Comparison of ENCODE assay signal across 8 mouse cellular contexts in genomic region chr11:69099915-69100345, GRCm38 (mm10). TPM values are rescaled to one million over a fixed set of nuclear protein-coding genes. Genes with fewer than 3 reads are reported as not detected.
DNase-seq lines count a peak whose midpoint lies in the region; ATAC-seq and TF ChIP-seq lines count a peak whose summit lies in the region.

No protein-coding gene starts in this region.

- ATAC-seq in forebrain, embryonic 16.5 days = peak; percentile 37
- peak; percentile 6 for ATAC-seq in lung, embryonic 16.5 days (ENCODE audit: low read depth)

- H3K4me2 ChIP-seq in forebrain, embryonic 16.5 days (ENCODE audit: low read length) = peak overlapping the region; percentile 78
- peak overlapping the region; percentile 96 for H3K4me2 ChIP-seq in lung, embryonic 16.5 days (ENCODE audit: low read depth, low read length)

- WGBS in forebrain, embryonic 16.5 days = under 1% methylated on average over 23 of the region's 23 CpGs
- WGBS in lung, embryonic 16.5 days = 1% methylated on average over 23 of the region's 23 CpGs
- 1% methylated on average over 23 of the region's 23 CpGs for WGBS in thymus, adult 2 months

- in situ Hi-C loops in ES-E14 (cut with MboI; ENCODE audit: low sequenced_read_pairs in 2 of 2, unreplicated experiment in 2 of 2) = no loop called here

- peak; percentile 55 for TF ChIP-seq CTCF in layer of hippocampus, adult 2 months (conservative IDR thresholded peaks at IDR 0.05)
- peak; percentile 40; the same call in 1 of the 2 replicates for TF ChIP-seq CTCF in thymus, adult 2 months (IDR thresholded peaks at IDR 0.05; ENCODE audit: borderline replicate concordance, control insufficient read depth, extremely low read depth, insufficient read depth, low read length, poor library complexity)

- peak; percentile 51; the same call in 1 of the 2 replicates for TF ChIP-seq POLR2A in thymus, adult 2 months (IDR thresholded peaks at IDR 0.05; ENCODE audit: control insufficient read depth, extremely low read depth, insufficient read depth, low read length, poor library complexity)

- H3K4me1 ChIP-seq in ES-E14 (ENCODE audit: control insufficient read depth in 2 of 2, insufficient read depth in 2 of 2, low read length in 2 of 2, poor library complexity in 1 of 2) = peaks cover 10 to 16% of the 10 kb centered on the region in 2 experiments; a peak in 3 of 4 replicates
- H3K4me1 ChIP-seq in forebrain, embryonic 16.5 days (replicated peaks; ENCODE audit: control insufficient read depth, insufficient read depth, low read length) = peaks cover 56% of the 10 kb centered on the region
- H3K4me1 ChIP-seq in lung, embryonic 16.5 days (replicated peaks; ENCODE audit: control insufficient read depth, insufficient read depth, low read length) = peaks cover 31% of the 10 kb centered on the region
- peaks cover 50% of the 10 kb centered on the region for H3K4me1 ChIP-seq in thymus, adult 2 months (replicated peaks; ENCODE audit: control insufficient read depth, insufficient read depth, low read length)

- intact Hi-C loops in heart, postnatal 25 days (cut with DNase I) = loop anchor here (5.0 kb wide), 1 partner anchor 297 kb away; the partner anchor contains the start of genes Cyb5d1, Naa38 and Tmem88

- no peaks in the 10 kb centered on the region for H3K9me3 ChIP-seq in ES-E14 (ENCODE audit: control insufficient read depth, insufficient read depth, low read depth, low read length)
- no peaks in the 10 kb centered on the region for H3K9me3 ChIP-seq in forebrain, embryonic 16.5 days (ENCODE audit: control insufficient read depth, low read length)
- no peaks in the 10 kb centered on the region for H3K9me3 ChIP-seq in lung, embryonic 16.5 days (ENCODE audit: control insufficient read depth, low read length)

- H3K27ac ChIP-seq in ES-E14 (ENCODE audit: insufficient read depth, low read depth, low read length, poor library complexity, severe bottlenecking) = no peak overlapping the region
- peak overlapping the region; percentile 87 for H3K27ac ChIP-seq in forebrain, embryonic 16.5 days (ENCODE audit: low read length)
- H3K27ac ChIP-seq in layer of hippocampus, adult 2 months = peak overlapping the region; percentile 98
- peak overlapping the region; percentile 98 for H3K27ac ChIP-seq in lung, embryonic 16.5 days (ENCODE audit: low read length)
- peak overlapping the region; percentile 76; the same call in 1 of the 2 replicates for H3K27ac ChIP-seq in thymus, adult 2 months (ENCODE audit: control insufficient read depth, insufficient read depth, low read length)

- peaks cover 42% of the 10 kb centered on the region for H3K36me3 ChIP-seq in ES-E14 (ENCODE audit: control insufficient read depth, insufficient read depth, low read length, poor library complexity, severe bottlenecking)
- peaks cover 18% of the 10 kb centered on the region for H3K36me3 ChIP-seq in forebrain, embryonic 16.5 days (ENCODE audit: control insufficient read depth, insufficient read depth)
- peaks cover 42% of the 10 kb centered on the region for H3K36me3 ChIP-seq in lung, embryonic 16.5 days (ENCODE audit: control insufficient read depth, insufficient read depth, low read length)
- peaks cover 25% of the 10 kb centered on the region; the same call in 1 of the 2 replicates for H3K36me3 ChIP-seq in thymus, adult 2 months (ENCODE audit: control insufficient read depth, insufficient read depth, low read length)

- H3K4me3 ChIP-seq in ES-E14 (ENCODE audit: insufficient read depth in 1 of 2, low read depth in 1 of 2, low read length in 2 of 2, poor library complexity in 1 of 2, severe bottlenecking in 1 of 2) = peak overlapping the region; percentile 55 to 81
- peak overlapping the region; percentile 53 for H3K4me3 ChIP-seq in forebrain, embryonic 16.5 days (replicated peaks; ENCODE audit: low read length)
- H3K4me3 ChIP-seq in layer of hippocampus, adult 2 months = peak overlapping the region; percentile 81
- peak overlapping the region; percentile 68 for H3K4me3 ChIP-seq in lung, embryonic 16.5 days (ENCODE audit: low read length)
- H3K4me3 ChIP-seq in thymus, adult 2 months (ENCODE audit: control insufficient read depth, insufficient read depth, low read length) = peak overlapping the region; percentile 22

- peak overlapping the region; percentile 56 for H3K9ac ChIP-seq in ES-E14 (ENCODE audit: insufficient read depth, low read depth, low read length, poor library complexity, severe bottlenecking)
- peak overlapping the region; percentile 67 for H3K9ac ChIP-seq in forebrain, embryonic 16.5 days (replicated peaks; ENCODE audit: low read depth, low read length)
- H3K9ac ChIP-seq in lung, embryonic 16.5 days (ENCODE audit: low read length) = peak overlapping the region; percentile 78

- no peaks in the 10 kb centered on the region for H3K27me3 ChIP-seq in forebrain, embryonic 16.5 days (replicated peaks; ENCODE audit: control insufficient read depth, insufficient read depth, low read length)
- no peaks in the 10 kb centered on the region for H3K27me3 ChIP-seq in lung, embryonic 16.5 days (ENCODE audit: control insufficient read depth, insufficient read depth, low read depth, low read length)
- no peaks in the 10 kb centered on the region for H3K27me3 ChIP-seq in thymus, adult 2 months (ENCODE audit: control insufficient read depth, insufficient read depth, low read length)

- DNase-seq in ES-E14 (ENCODE audit: low read depth, low spot score) = no peak
- peak; percentile 93 for DNase-seq in cerebellum, adult 11-12 months
- peak; percentile 96 for DNase-seq in heart, postnatal 25 days (ENCODE audit: low spot score)
- DNase-seq in layer of hippocampus, adult 2 months (ENCODE audit: low spot score in 2 of 2) = peak; percentile 95 to 96
- DNase-seq in ovary, adult 18-20 months (ENCODE audit: low spot score) = peak; percentile 87
- DNase-seq in thymus, adult 2 months = peak; percentile 91

TF ChIP-seq in ES-E14, 5 proteins besides CTCF, POLR2A, EP300 and RAD21:
- no peak for TF ChIP-seq ZC3H11A (IDR thresholded peaks at IDR 0.05; ENCODE audit: borderline replicate concordance, low read depth, low read length)
- TF ChIP-seq MAFK (IDR thresholded peaks at IDR 0.05; ENCODE audit: insufficient read depth, low read depth, low read length) = no peak
- TF ChIP-seq CHD2 (IDR thresholded peaks at IDR 0.05; ENCODE audit: low read depth, low read length) = no peak
- no peak for TF ChIP-seq ZNF384 (IDR thresholded peaks at IDR 0.05; ENCODE audit: low read depth, low read length)
- no peak for TF ChIP-seq HCFC1 (IDR thresholded peaks at IDR 0.05; ENCODE audit: borderline replicate concordance, insufficient read depth, low read length)

RNA-seq across cellular contexts. Expression of gene Per1, which starts 4.9 kb away (rescaled TPM):
- total RNA-seq in ES-E14 (2012; rRNA removed) = 6.0 and 8.6 TPM in 2 replicates
- polyA plus RNA-seq in forebrain, embryonic 16.5 days (2015; fragmentation: Nextera tagmentation; extraction: Ambion mirVana) = 11.8 and 12.1 TPM in 2 replicates
- 10 to 100 TPM; 32.3 to 61.0 TPM for total RNA-seq in heart, postnatal 25 days (2021)
- total RNA-seq in layer of hippocampus, adult 2 months (2021) = 10 to 100 TPM; 83.4 to 95.2 TPM
- polyA plus RNA-seq in lung, embryonic 16.5 days (2015; fragmentation: Nextera tagmentation; extraction: Ambion mirVana) = 31.1 and 32.4 TPM in 2 replicates
- polyA plus RNA-seq in thymus, adult 2 months (2012; rRNA removed) = 28.0 and 29.6 TPM in 2 replicates

RNA-seq across cellular contexts. Expression of gene Vamp2, which starts 11.6 kb away (rescaled TPM):
- total RNA-seq in ES-E14 (2012; rRNA removed) = 7.1 and 9.0 TPM in 2 replicates
- 217 and 259 TPM in 2 replicates for polyA plus RNA-seq in forebrain, embryonic 16.5 days (2015; fragmentation: Nextera tagmentation; extraction: Ambion mirVana)
- total RNA-seq in heart, postnatal 25 days (2021) = 10 to 100 TPM; 59.6 to 65.7 TPM
- 1,000 to 10,000 TPM in 1 of 2 experiments, 100 to 1,000 TPM in 1; 988 to 1,016 TPM for total RNA-seq in layer of hippocampus, adult 2 months (2021)
- polyA plus RNA-seq in lung, embryonic 16.5 days (2015; fragmentation: Nextera tagmentation; extraction: Ambion mirVana) = 80.6 and 85.2 TPM in 2 replicates
- polyA plus RNA-seq in thymus, adult 2 months (2012; rRNA removed) = 159 and 175 TPM in 2 replicates

RNA-seq across cellular contexts. Expression of gene Hes7, which starts 20.3 kb away (rescaled TPM):
- total RNA-seq in ES-E14 (2012; rRNA removed) = not detected in 2 replicates
- polyA plus RNA-seq in forebrain, embryonic 16.5 days (2015; fragmentation: Nextera tagmentation; extraction: Ambion mirVana) = 0.26 and 0.67 TPM in 2 replicates
- total RNA-seq in heart, postnatal 25 days (2021) = under 1 TPM in 1 of 2 experiments, not detected in 1; 0.14 TPM
- 1 to 10 TPM in 1 of 2 experiments, under 1 TPM in 1; 0.79 to 1.0 TPM for total RNA-seq in layer of hippocampus, adult 2 months (2021)
- 0.38 and 0.43 TPM in 2 replicates for polyA plus RNA-seq in lung, embryonic 16.5 days (2015; fragmentation: Nextera tagmentation; extraction: Ambion mirVana)
- 0.69 and 1.1 TPM in 2 replicates for polyA plus RNA-seq in thymus, adult 2 months (2012; rRNA removed)

RNA-seq across cellular contexts. Expression of gene 9130213A22Rik, which starts 22.5 kb away (rescaled TPM):
- total RNA-seq in ES-E14 (2012; rRNA removed) = not detected in 2 replicates
- polyA plus RNA-seq in forebrain, embryonic 16.5 days (2015; fragmentation: Nextera tagmentation; extraction: Ambion mirVana) = 0.39 and 0.71 TPM in 2 replicates
- total RNA-seq in heart, postnatal 25 days (2021) = under 1 TPM in 1 of 2 experiments, not detected in 1; 0.21 TPM
- 1 to 10 TPM; 1.4 to 1.5 TPM for total RNA-seq in layer of hippocampus, adult 2 months (2021)
- polyA plus RNA-seq in lung, embryonic 16.5 days (2015; fragmentation: Nextera tagmentation; extraction: Ambion mirVana) = 0.36 and 0.44 TPM in 2 replicates
- polyA plus RNA-seq in thymus, adult 2 months (2012; rRNA removed) = 0.65 and 1.3 TPM in 2 replicates

RNA-seq across cellular contexts. Expression of gene Aloxe3, which starts 25.8 kb away (rescaled TPM):
- 0.49 and 1.4 TPM in 2 replicates for total RNA-seq in ES-E14 (2012; rRNA removed)
- 2.8 and 3.5 TPM in 2 replicates for polyA plus RNA-seq in forebrain, embryonic 16.5 days (2015; fragmentation: Nextera tagmentation; extraction: Ambion mirVana)
- not detected for total RNA-seq in heart, postnatal 25 days (2021)
- total RNA-seq in layer of hippocampus, adult 2 months (2021) = 10 to 100 TPM in 1 of 2 experiments, 1 to 10 TPM in 1; 7.8 to 11.1 TPM
- 0.24 and 0.31 TPM in 2 replicates for polyA plus RNA-seq in lung, embryonic 16.5 days (2015; fragmentation: Nextera tagmentation; extraction: Ambion mirVana)
- 2.0 and 2.5 TPM in 2 replicates for polyA plus RNA-seq in thymus, adult 2 months (2012; rRNA removed)

Comparison
In these comparisons a context has a peak if more than half of its experiments do, and no peak if none do; other contexts are left out.
1. H3K4me3 ChIP-seq: peak in every context shown above with its lines; median percentile 81 in layer of hippocampus, adult 2 months; 68 in ES-E14; 68 in lung, embryonic 16.5 days; 53 in forebrain, embryonic 16.5 days; 22 in thymus, adult 2 months.
2. RNA of gene Vamp2, which starts 11.6 kb away (total RNA-seq): 988 to 1,016 TPM in layer of hippocampus, adult 2 months; 59.6 to 65.7 TPM in heart, postnatal 25 days and 7.1 to 9.0 TPM in ES-E14; every median in the first group is over 10 times any median in the second.
3. Peak in every context shown above with its lines, with median percentiles within 50 percentile points of each other: H3K9ac ChIP-seq.